Mouse (Mus musculus) gastrocnemius, postnatal 14 days (tissue): Measurements from ENCODE around the gene Gm14295. TPM values are rescaled to one million over a fixed set of nuclear protein-coding genes. Genes with fewer than 3 reads are reported as not detected.
"Not testable (repeated sequence)": the region's sequence is repeated elsewhere in the genome, so short reads cannot be mapped to it uniquely, and the experiment has no call there.

Experiments used
- DNase-seq: peaks from one replicate; pipeline ENCODE4 v3.0.0; 2021; ENCODE audit warnings: mixed read lengths
- intact Hi-C: fragments of 180-260 bp; cut with DNase I; formaldehyde crosslinking; loops from one replicate; pipeline ENCODE4 v1.15.1; 2025; ENCODE audit warnings: low total_unique reads
- long read RNA-seq, 2 experiments: library from polyadenylated mRNA; stranded (forward); transcript quantifications; one replicate each; pipeline ENCODE4 v2.0.0; 2021
- total RNA-seq, 2 experiments: library from RNA; stranded (reverse); gene quantifications; 2 replicates each; pipeline ENCODE4 v1.2.3; 2021

Gm14295 gene
- total RNA-seq = 1 to 10 TPM; 4.8 to 6.0 TPM
- long read RNA-seq, experiment 1, partial matches to known transcripts = 0 of 2 reads
- long read RNA-seq, experiment 1, other reads (novel, unspliced or antisense) = 1 of 2 reads
- long read RNA-seq, experiment 2, partial matches to known transcripts = 0 of 3 reads
- long read RNA-seq, experiment 2, other reads (novel, unspliced or antisense) = 1 of 3 reads

DNA sequence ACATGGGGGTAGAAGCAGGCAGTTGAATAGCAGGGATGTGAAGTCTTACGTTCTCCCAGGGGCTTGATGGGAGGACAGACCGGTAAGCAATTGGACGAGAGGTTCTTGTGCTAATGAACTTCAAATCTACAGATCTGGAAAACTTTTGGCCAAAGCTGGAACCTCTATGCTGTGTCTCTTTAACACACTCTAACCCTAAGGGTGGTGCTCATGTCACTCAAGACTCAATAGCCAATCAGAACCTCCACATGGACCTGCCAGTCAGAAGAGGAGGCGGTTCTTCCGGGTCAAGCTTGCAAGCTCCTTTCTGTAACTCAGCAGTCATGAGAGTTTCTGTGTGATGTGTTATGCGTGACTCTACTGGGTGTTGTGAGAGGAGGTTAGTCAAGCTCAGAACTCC is at the start of gene Gm14295:
Gm14295 (plus strand) TSS at position 301 of the 400 bp plus-strand sequence.
- DNase-seq, intact Hi-C loops: not testable (repeated sequence)

DNA sequence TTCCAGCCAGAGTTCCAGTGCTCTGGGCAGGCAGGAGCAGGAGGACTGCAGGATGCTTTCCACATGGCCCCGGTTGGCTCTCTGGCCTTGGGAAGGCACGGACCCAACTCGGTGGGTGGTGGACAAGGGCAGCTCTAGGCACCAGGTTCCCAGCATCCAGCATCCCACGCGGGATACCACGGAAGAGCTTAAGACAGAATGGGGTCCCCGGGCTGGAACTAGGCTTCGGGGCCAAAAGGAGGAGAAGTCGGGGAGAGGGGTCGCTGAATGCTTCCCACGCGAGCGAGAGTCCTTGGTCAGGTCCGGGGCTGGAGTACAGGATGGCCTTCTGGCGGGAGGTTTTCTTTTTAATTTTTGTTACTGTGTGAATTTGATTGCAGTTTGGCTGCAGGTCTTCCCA is 373 bp downstream of the Gm14295 start:
- intact Hi-C loops, DNase-seq: not testable (repeated sequence)

DNA sequence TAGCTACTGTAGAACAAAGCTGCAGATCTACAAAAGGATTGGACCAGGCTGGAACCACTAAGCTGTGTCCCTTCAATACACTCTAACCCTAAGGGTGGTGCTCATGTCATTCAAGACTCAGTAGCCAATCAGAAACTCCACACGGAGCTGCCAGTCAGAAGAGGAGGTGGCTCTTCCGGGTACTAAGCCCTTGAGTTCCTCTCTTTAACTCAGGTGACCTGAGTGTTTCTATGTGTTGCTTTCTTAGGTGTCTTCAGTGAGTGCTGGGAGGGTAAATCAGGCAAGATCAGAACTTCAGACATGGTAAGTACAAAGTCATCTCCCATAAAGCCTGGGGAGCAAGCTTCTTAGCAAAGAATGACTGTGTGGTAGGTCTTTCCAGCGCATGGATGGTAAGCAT is 32.4 kb downstream of the Gm14295 start, which contains the start of gene Gm14408:
Gm14408 (plus strand) TSS at position 301 of the 400 bp plus-strand sequence.
- DNase-seq, intact Hi-C loops: not testable (repeated sequence)

Other genes with a start within 250 kb of the Gm14295 start
- gene Gm14308, start 162.3 kb upstream of the Gm14295 start, total RNA-seq = 1 to 10 TPM; 1.0 to 1.8 TPM
- gene Zfp973, start 128.1 kb upstream of the Gm14295 start, total RNA-seq = 1 to 10 TPM; 7.5 to 8.5 TPM
- 1 to 10 TPM; 5.7 to 6.2 TPM for gene Gm14305, start 90.3 kb upstream of the Gm14295 start, total RNA-seq
- gene Gm14408, start 32.5 kb downstream of the Gm14295 start, total RNA-seq = not detected
- 1 to 10 TPM; 1.6 to 2.7 TPM for gene Gm14296, start 129.2 kb downstream of the Gm14295 start, total RNA-seq
- gene Gm14419, start 202.3 kb downstream of the Gm14295 start, total RNA-seq = 10 to 100 TPM; 13.8 to 15.2 TPM